Mouse (Mus musculus): ENCODE measurements at regions not wholly inside any gene's neighbourhood (a gene's known extent, or its start where the extent isn't known, plus 50 kb on each side); places are given as distances from the start of the nearest gene placed in this dataset.

DNA sequence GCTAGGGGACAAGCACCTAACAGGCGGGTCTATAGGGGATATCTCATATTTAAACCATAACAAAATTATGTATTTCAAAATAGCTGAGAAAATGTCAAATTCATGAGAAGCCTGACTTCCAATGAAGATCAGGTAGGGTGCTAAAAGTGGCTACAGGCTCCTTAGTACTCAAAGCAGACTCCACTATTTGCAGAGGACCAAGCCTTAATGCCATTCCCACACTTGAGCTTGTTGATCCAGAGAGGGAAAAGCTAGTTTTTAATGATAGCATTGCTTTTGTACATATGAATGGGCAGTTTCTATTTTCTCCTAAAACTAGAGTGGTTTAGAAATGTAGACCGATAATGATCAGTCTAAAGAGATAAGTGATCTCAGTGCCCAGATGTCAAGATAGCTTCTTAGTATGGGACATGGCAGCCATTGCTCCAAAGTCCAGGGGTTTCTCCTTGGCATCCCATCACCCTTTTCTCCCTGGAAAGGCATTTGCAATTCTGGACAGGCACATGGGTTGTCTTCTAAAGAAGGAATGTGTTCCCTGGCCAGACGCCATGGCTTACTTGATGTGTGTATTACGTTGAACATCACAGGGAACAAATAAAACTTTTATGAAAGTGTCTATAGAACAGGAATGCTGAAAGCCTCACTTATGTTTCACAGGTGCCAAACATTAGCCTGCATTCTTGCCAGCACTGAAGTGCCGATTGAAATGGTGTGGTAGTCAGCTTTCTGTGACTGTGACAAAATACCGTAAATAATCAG lies 106.9 kb upstream of the Foxa2 start:
- Histone ChIP-seq H3K27ac (replicated peaks; ENCODE audit: low read depth, low read length) (no peak overlapping the region), H3K4me1 (ENCODE audit: control insufficient read depth, insufficient read depth, insufficient read length, low read length) (peaks cover 3% of the 10 kb centered on the region; the same call in 1 of the 2 replicates), H3K4me3 (ENCODE audit: insufficient read depth, low read depth, low read length) (no peak overlapping the region)

DNA sequence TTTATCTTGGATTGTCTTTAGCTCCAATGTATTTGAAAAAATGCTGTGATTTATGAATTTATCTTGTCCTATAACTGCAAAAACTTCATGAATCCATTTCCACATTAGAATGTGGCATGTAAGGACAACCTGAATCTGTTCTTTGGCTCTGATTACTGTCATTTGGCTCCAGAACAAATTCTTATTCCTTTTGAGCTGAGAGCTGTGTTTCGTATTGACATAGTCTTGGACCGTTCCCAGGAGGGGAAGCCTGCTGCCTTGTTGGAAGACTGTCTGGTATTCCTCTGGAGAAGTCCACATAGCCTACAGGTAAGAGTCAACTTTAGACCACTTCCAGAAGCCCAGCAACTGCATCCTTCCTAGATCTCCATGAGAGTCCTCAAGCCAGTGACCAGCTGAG lies 109.4 kb upstream of the Foxa2 start:
- Histone ChIP-seq H3K4me3 (ENCODE audit: insufficient read depth, low read depth, low read length) (no peak overlapping the region), H3K27ac (replicated peaks; ENCODE audit: low read depth, low read length) (no peak overlapping the region), H3K4me1 (ENCODE audit: control insufficient read depth, insufficient read depth, insufficient read length, low read length) (no peaks in the 10 kb centered on the region)

DNA sequence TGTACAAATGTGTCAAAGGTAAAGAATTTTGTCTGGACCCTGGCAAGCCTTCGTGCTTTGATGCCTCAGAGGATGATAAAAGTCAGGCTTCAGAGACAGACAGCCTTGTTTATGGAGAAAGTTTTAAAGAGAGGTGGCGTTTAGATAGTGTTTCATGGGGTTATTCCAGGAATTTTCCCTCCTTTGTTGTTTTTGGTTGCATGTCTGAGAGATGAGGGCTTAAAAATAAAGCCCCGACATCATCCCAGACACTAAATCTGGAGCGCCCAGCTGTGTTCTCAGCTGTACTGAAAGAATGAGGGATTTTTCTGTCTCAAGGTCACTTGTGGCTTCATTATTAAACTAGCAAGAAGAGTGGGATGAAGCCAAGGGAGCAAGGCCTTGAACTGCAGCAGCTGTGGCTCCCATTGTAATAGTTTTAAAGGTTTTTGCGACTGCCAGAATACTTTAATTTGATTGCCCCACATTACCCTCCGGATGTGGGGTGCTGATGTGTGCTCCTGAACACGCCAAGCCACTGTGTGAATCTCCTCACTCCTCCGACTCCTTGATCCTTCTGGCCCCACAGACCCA lies 112.3 kb upstream of the Foxa2 start:
- no peak overlapping the region for H3K4me3 ChIP-seq (ENCODE audit: insufficient read depth, low read depth, low read length)
- H3K4me1 ChIP-seq (ENCODE audit: control insufficient read depth, insufficient read depth, insufficient read length, low read length): no peaks in the 10 kb centered on the region
- no peak overlapping the region for H3K27ac ChIP-seq (replicated peaks; ENCODE audit: low read depth, low read length)

DNA sequence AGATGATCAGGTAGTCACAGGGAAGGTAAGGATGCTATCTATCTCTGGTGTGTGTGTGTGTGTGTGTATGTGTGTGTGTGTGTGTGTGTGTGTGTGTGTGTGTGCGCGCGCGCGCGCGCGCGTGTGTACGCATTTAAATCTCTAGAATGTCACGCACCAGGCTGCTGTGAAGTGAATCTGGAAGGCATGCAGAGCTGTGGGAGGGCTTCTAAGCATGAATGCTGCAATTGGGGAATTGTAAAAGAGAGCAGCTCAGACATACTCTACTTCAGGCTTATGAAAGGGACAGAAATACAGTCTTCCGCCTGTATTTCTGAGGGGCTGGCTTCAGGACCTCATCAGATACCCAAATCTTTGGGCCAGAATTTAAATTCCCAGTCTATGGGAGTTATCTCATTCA lies 114.2 kb upstream of the Foxa2 start:
- no peak overlapping the region for H3K4me3 ChIP-seq (ENCODE audit: insufficient read depth, low read depth, low read length)
- no peaks in the 10 kb centered on the region for H3K4me1 ChIP-seq (ENCODE audit: control insufficient read depth, insufficient read depth, insufficient read length, low read length)
- no peak overlapping the region for H3K27ac ChIP-seq (replicated peaks; ENCODE audit: low read depth, low read length)

DNA sequence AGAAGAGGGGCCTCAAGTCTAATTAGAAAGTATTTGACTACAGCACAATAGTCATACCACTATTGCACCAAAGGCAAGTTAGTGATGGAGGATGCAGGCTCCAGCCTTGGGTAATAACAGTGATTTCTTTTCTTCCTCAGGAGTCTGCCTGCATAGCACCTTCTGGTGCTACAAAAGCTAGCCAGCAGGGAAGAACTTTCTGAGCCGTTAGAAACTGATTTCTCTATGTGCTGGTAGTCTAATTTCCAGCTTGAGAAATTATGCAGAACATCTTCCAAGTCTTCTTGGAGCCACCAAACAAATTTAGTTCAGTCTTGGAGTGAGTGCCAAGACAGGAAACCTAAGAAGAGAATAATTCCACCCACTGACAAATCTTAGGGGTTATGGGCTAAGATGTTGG lies 115.2 kb upstream of the Foxa2 start:
- Histone ChIP-seq H3K4me1 (ENCODE audit: control insufficient read depth, insufficient read depth, insufficient read length, low read length) (no peaks in the 10 kb centered on the region), H3K27ac (replicated peaks; ENCODE audit: low read depth, low read length) (no peak overlapping the region)

GRCm38 (mm10) chr2:148162562-148162961 lies 115.8 kb upstream of the Foxa2 start:
- no peak overlapping the region for H3K27ac ChIP-seq (replicated peaks; ENCODE audit: low read depth, low read length)

More for the DNA sequence above, 115.2 kb upstream of the Foxa2 start:
- H3K4me3 ChIP-seq (ENCODE audit: insufficient read depth, low read depth, low read length): no peak overlapping the region

DNA sequence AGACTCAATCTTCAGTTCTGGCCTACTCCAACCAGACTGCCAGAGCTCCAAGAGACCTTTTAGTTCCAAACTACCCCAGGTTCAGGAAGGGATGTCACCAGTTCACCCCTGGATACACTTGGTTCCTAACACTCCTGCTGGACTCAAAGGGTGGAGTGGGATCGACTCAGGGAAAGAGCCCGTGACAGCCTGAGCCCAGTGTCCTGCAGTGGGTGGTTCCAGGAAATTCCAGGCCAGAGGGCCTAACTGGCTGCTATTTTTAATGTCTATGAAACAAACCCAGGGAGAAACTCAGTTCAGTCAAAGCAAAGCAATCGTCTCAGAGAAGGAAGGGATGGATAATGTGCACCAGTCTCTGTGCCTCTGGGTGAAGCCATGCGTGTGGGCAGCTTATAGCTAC lies 124.3 kb upstream of the Foxa2 start:
- H3K4me1 ChIP-seq (ENCODE audit: control insufficient read depth, insufficient read depth, insufficient read length, low read length): peaks cover 7% of the 10 kb centered on the region
- H3K27ac ChIP-seq (replicated peaks; ENCODE audit: low read depth, low read length): peak overlapping the region; percentile 99
- H3K4me3 ChIP-seq (ENCODE audit: insufficient read depth, low read depth, low read length): no peak overlapping the region

More at GRCm38 (mm10) chr2:148162562-148162961, 115.8 kb upstream of the Foxa2 start:
- H3K4me3 ChIP-seq (ENCODE audit: insufficient read depth, low read depth, low read length): no peak overlapping the region
- no peaks in the 10 kb centered on the region for H3K4me1 ChIP-seq (ENCODE audit: control insufficient read depth, insufficient read depth, insufficient read length, low read length)

DNA sequence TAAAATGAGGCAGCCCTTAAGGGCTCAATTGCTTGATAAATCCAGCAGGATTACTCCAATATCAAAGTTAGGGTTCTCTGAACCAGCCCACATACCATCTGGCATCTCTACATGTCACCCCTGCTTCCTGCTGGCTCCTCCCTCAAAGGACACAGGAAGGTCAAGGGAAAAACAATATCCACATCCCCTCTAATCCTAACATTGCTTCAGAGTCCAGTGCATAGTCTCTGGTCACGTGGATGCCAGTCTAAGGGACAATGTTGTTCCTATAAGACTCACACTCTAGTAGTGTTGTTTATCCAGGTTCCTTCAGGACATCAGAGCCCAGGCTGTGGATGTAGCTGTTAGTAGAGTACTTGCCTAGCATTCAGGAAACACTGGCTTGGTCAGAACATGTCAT lies 124.9 kb upstream of the Foxa2 start:
- Histone ChIP-seq H3K4me1 (ENCODE audit: control insufficient read depth, insufficient read depth, insufficient read length, low read length) (peaks cover 7% of the 10 kb centered on the region), H3K4me3 (ENCODE audit: insufficient read depth, low read depth, low read length) (no peak overlapping the region)

GRCm38 (mm10) chr2:148175251-148175927 lies 128.6 kb upstream of the Foxa2 start:
- no peak overlapping the region for H3K4me3 ChIP-seq (ENCODE audit: insufficient read depth, low read depth, low read length)
- no peak overlapping the region for H3K27ac ChIP-seq (replicated peaks; ENCODE audit: low read depth, low read length)
- H3K4me1 ChIP-seq (ENCODE audit: control insufficient read depth, insufficient read depth, insufficient read length, low read length): peaks cover 3% of the 10 kb centered on the region

More for the DNA sequence above, 124.9 kb upstream of the Foxa2 start:
- H3K27ac ChIP-seq (replicated peaks; ENCODE audit: low read depth, low read length): peak overlapping the region; percentile 99

- H3K4me3 ChIP-seq (ENCODE audit: insufficient read depth, low read depth, low read length): no peak overlapping the region
- H3K27ac ChIP-seq (replicated peaks; ENCODE audit: low read depth, low read length): no peak overlapping the region
- H3K4me1 ChIP-seq (ENCODE audit: control insufficient read depth, insufficient read depth, insufficient read length, low read length): no peaks in the 10 kb centered on the region
Observed at GRCm38 (mm10) chr2:148180245-148180644, 133.5 kb upstream of the Foxa2 start.

DNA sequence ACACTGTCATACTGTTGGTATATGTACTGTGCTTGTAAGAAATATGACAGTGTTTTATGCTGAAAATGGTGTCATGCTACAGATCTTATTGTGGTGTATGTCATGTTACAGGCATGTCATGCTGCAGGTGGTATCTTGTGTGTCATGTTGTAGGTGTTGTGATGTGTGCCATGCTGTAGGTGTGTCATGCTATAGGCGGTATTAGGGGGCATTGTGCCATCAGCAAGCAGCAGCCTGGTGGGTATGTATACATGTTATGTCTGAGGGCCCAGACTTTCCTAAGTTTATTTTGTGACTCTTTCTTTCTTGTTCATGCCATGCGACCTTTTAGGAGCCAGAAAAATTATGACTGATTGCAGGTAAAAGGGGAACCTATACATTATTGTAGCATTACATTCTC lies 134.7 kb upstream of the Foxa2 start:
- no peak overlapping the region for H3K27ac ChIP-seq (replicated peaks; ENCODE audit: low read depth, low read length)
- no peaks in the 10 kb centered on the region for H3K4me1 ChIP-seq (ENCODE audit: control insufficient read depth, insufficient read depth, insufficient read length, low read length)
- H3K4me3 ChIP-seq (ENCODE audit: insufficient read depth, low read depth, low read length): no peak overlapping the region

- Histone ChIP-seq H3K4me3 (ENCODE audit: insufficient read depth, low read depth, low read length) (no peak overlapping the region), H3K4me1 (ENCODE audit: control insufficient read depth, insufficient read depth, insufficient read length, low read length) (no peaks in the 10 kb centered on the region), H3K27ac (replicated peaks; ENCODE audit: low read depth, low read length) (no peak overlapping the region)
Observed at GRCm38 (mm10) chr2:148182492-148183052, 135.8 kb upstream of the Foxa2 start.

- Histone ChIP-seq H3K4me3 (ENCODE audit: insufficient read depth, low read depth, low read length) (no peak overlapping the region), H3K4me1 (ENCODE audit: control insufficient read depth, insufficient read depth, insufficient read length, low read length) (no peaks in the 10 kb centered on the region), H3K27ac (replicated peaks; ENCODE audit: low read depth, low read length) (no peak overlapping the region)
Observed at GRCm38 (mm10) chr2:148184801-148185212, 138.0 kb upstream of the Foxa2 start.

GRCm38 (mm10) chr2:148186363-148186991 lies 139.7 kb upstream of the Foxa2 start:
- no peaks in the 10 kb centered on the region for H3K4me1 ChIP-seq (ENCODE audit: control insufficient read depth, insufficient read depth, insufficient read length, low read length)
- no peak overlapping the region for H3K4me3 ChIP-seq (ENCODE audit: insufficient read depth, low read depth, low read length)
- no peak overlapping the region for H3K27ac ChIP-seq (replicated peaks; ENCODE audit: low read depth, low read length)

GRCm38 (mm10) chr2:148188865-148189264 lies 142.1 kb upstream of the Foxa2 start:
- no peak overlapping the region for H3K4me3 ChIP-seq (ENCODE audit: insufficient read depth, low read depth, low read length)
- no peak overlapping the region for H3K27ac ChIP-seq (replicated peaks; ENCODE audit: low read depth, low read length)
- H3K4me1 ChIP-seq (ENCODE audit: control insufficient read depth, insufficient read depth, insufficient read length, low read length): no peaks in the 10 kb centered on the region

Measured in brown adipose tissue, adult 24 weeks (tissue).